Mouse (Mus musculus): Measurements from ENCODE around the gene Lrrc15.

- TF ChIP-seq CTCF (IDR thresholded peaks at IDR 0.05; ENCODE audit: low read depth, low read length): no peak
- TF ChIP-seq POLR2A (IDR thresholded peaks at IDR 0.05; ENCODE audit: borderline replicate concordance, low read depth, low read length): no peak
Observed at GRCm38 (mm10) chr16:30280676-30281297, 2.3 kb downstream of the Lrrc15 start.
